Mouse (Mus musculus) layer of hippocampus, adult 11-12 months (tissue): Measurements from ENCODE around the gene Dffa.

Experiments used
- DNase-seq: peaks from one replicate; pipeline ENCODE4 v3.0.0; 2022; ENCODE audit warnings: low spot score

The Dffa gene

DNA sequence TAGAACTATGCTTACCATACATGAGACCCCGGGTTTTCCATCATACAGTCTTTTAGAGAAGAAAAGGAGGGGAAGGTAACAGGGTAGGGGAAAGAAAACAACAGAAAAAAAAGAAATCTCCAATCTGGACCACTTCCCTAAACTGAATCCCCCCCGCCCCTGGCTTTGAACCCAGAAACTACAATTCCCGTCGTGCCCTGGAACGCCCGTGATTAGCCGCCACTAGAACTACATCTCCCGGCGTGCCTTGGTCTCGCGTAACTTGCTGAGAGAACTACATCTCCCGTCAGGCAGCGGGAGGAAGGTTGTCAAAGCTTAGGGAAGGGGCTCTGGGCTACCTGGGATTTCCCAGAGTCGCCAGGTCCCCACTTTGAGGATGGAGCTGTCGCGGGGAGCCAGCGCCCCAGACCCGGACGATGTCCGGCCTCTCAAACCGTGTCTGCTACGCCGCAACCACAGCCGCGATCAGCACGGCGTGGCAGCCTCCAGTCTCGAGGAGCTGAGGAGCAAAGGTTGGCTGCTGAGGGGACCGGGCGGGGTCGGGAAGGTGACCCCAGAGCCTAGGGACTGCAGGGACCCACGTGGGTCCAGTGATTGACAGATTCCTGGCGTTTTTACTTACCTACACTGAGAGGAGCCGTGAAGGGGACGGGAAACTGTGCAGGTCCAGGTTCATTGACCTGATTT lies at the start of gene Dffa:
Gene Dffa (plus strand): TSS at position 272 of the 687 bp plus-strand sequence.
- peak; percentile 93 for DNase-seq

DNA sequence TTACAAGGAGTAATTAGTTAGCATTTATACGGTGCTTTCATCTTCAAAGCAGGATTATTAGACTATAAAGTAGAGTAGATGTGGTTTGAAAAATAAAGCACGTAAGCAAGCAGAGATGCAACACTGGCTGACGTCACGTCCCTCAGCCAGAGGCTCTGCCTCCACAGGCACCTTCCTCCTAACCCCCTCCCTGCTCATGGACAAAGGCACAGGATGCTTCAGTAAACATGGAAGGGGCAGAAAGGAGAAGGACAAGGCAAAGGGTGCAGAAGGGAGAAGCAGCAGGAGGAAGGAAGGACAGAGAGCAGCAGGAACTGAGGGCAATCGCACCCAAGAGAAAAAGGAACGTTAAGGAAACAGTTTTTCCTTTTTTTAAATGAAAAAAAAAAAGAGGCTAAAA lies 48.1 kb upstream of the Dffa start:
- no peak for DNase-seq

DNA sequence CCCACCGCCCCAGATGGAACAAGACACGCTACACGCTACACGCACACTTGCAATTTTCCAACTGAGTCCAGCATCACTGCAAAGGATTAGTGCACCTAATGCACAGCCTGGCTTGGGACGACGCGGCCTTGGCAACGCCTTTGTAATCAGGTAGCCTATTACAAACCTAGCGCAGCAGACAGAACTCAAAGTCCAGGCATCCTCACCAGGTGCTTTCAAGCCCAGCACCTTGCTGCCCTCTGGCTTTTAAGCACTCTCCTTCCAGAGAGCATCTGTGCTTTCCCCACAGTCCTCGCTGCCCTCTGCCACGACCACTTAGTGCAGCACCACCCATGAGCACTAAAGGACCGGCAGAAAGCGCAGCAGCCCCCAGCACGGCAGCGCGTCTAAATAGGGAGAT lies 47.0 kb upstream of the Dffa start:
- no peak for DNase-seq

GRCm38 (mm10) chr4:149057470-149057869 lies 46.5 kb upstream of the Dffa start:
- DNase-seq, result no peak

DNA sequence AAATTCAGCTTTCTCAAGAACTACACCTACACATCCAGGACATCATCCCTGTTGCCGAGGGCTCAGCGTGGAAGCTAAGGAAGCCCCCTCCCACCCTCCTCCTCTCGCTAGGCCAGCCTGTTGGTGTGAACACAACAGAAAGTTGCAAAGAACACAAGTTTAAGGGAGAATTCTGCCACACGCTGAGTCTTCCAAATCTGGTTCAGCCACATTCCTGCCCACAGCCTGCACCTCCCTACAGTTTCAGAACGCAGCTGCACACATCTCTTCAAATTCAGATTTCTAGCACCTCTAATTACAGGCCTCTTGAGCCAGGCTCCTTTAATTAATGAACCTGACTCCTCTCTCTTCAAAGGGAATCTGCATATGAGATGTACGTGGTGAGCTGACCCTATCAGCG lies 45.6 kb upstream of the Dffa start:
- no peak for DNase-seq

- DNase-seq, result no peak
These were observed 44.2 kb upstream of the Dffa start for GRCm38 (mm10) chr4:149059713-149060112.

DNA sequence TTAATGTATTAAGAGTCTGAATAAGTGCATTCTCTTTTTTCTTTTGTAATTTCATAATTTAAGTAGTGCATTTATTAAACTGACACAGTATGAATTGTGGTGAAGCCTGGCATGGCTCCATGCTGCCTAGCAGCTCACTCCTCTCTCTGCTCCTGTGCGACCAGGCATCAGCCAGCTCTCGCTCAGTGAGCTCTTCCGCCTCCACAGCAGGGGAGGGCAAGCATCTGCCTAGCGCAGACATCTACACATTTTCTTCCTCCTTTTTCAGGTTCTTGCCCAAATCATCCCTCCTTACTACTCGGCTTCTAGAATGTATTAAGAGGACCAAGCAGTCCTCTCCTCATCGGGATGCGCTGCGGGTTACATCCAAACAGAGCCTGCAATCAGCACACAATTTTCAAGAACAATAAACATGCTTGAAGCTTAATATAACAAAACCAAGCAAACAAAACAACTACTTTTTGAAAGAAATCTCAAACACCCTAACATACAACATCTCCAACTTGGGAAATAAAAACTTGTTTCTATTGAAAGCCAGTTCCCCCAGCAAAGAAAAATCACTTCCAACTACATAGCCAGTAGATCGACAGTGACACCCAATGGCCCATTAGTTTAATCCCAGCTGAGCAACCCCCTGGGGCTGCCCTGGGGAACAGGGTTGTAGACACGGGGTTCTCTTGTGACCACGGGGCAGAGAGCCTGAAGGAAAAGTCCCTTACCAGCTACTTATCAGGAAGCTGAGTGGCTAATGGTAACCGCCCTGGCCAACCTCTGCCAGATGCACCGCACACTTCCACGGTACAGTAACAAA lies 43.1 kb upstream of the Dffa start:
- no peak for DNase-seq

DNA sequence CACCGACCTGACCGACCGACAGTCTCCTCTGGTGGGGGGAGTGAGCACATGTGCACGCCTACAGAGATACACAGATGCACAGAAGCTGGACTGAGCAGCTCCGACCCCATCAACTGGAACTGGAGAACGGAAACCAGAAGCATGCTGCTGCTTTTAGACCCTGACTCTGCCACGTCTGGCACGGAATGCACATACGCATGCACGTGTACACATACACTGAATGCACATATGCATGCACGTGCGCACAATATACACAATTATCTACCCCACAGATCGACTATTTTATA lies 42.6 kb upstream of the Dffa start:
- no peak for DNase-seq

DNA sequence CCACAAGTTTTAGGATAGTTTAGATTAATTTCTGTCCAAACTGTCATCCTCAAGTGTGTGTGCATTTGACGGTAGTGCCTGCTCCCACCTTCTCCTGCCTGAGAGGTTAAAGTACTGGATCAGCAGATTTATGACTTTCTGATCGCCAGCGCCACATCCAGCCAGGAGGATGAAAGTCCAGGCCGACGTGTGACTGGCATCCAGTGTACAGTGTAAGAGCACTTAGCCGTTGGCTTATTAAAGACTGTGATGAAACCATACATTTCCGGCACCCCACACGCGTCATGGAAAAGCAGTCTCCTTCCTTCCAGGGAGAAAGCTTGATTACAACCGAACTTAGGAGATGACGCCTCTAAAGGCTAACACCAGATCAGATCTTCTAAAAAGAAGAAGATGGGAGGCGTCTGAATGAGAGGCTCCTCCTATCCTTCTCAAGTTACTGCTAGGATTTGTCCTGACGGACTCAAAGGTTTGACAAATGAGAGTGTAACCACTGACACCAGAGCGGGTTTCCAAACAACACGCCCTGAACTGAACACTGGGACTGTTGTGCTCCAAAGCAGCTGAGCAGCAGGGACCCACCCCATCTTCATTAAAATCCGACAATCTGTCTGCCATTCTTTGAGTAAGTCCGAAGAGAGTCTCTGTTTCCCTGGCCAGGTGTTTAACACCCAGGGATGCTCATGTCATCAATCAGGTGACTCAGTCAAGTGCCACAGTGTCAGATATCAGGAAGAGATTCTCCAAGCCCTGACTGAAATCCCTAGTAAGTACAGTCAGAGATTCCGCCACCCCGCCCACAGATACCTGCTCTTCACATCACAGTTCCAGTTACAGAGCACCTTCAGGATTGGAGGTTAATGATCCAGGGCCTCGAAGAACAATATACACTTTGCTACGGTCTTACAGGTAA lies 41.3 kb upstream of the Dffa start:
- DNase-seq, result no peak

- no peak for DNase-seq
These were observed 39.7 kb upstream of the Dffa start for GRCm38 (mm10) chr4:149064061-149064854.

DNA sequence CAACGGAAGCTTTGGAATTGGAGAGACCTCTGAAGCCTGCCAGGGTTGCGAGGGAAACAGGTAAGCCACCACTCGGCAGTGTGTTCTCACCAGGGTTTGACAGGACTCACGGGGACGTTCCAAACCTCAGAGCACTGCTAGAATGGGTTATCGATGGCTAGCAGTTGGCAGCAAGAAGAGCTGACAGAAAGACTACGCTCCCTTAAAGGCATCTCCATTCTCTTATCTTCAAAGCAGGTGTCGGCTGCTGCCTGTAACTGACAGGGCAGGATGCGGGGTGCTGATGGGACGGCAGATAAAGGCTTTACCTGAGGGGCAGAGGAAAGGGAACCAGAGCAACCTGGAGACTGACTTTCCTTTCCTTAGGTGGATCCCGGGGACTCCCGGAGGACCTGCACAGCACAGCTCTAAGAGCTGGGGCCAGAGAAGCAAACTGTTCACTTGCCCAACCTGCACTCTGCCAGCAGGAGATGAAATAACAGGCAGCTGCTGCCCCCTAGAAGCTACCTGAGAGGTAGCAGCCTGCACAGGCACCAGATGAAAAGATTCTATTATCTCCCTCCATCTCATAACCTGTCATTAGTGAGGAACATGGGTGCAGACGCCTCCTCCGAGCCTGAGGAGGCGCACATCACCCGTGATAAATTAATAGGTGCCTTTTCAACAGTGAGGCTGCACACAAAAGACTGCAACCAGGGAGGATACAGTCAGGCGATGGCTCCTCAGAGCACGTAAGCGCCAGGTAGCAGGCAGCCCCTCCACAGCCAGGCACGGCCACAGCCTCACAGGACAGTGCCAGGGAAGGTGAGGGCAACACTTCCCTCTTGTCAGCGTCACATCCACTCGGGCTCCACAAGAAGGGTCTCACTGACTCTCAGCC lies 37.0 kb upstream of the Dffa start:
- no peak for DNase-seq

- no peak for DNase-seq
These were observed 28.9 kb upstream of the Dffa start for GRCm38 (mm10) chr4:149075073-149075472.

GRCm38 (mm10) chr4:149075871-149076575 lies 27.9 kb upstream of the Dffa start:
- peak; percentile 82 for DNase-seq

DNA sequence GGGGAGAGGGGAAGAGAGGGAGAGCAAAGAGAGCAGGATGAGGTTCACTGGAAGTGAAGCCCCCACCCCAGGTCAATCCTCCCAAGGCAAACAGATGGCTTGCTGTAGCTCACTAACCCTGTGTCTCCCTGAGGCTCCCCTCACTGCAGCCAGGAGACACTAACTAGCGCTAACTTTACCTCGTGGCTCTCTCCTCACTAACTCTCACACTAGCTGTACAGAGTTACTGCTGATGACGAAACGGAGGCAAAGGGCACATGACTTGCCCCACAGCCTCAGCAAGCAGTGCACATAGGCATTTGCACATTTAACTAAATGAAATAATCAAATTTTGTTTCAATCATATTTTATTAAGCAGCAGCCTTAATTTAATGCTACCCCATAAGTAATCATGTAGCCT lies 25.7 kb upstream of the Dffa start:
- no peak for DNase-seq

DNA sequence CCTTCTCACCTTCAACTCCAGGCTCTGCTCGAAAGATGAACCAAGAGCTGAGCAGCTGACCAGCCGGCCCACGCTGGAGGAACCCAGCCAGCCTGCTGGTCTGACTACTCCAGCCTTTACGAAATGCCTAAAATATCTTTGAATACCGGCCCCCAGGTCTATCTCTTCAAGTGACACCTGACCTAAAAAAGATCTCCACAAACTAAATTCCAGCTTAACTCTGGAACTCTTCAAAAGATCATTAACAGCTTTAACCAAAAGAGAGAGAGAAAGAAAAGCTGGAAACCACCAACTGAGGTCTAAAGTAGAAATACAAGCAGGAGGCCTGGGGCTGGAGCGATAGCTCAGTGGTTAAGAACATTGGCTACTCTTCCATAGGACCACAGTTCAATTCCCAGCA lies 24.3 kb upstream of the Dffa start:
- no peak for DNase-seq

DNA sequence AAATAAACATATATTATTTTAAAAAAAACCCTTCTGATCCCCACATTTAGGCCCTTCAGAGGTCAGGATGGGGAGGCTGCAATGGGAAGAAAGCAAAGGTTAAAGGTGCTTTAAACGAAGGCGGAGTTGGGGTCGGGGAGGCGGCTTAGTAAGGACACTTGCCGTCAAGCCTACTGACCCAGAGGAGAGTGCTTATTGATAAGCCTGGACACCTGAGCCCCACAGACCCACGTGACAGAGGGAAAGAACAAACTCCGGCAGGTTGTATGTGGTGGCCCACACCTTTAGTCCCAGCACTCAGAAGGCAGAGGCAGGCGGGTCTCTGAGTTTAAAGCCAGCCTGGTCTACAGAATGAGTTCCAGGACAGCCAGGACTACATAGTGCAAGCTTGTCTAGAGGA lies 23.8 kb upstream of the Dffa start:
- no peak for DNase-seq

DNA sequence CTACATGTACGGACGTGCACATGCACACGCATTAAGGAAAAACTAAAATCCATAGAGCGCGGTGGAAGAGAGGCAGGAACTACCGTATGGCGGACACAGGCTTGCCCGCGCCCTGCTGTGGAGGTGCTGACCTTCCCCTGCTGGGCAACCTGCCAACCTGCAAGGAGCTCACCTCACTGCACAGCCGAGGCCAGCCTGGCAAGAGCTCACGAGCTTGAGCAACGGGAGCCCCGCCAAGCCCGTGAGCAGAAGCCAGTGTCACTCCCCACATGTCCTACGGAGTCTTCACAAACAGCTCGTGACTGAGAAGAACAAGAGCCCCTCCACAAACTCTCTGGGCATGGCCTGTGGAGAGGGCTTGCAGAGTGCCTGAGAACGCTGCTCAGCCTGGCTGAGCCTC lies 22.4 kb upstream of the Dffa start:
- no peak for DNase-seq

DNA sequence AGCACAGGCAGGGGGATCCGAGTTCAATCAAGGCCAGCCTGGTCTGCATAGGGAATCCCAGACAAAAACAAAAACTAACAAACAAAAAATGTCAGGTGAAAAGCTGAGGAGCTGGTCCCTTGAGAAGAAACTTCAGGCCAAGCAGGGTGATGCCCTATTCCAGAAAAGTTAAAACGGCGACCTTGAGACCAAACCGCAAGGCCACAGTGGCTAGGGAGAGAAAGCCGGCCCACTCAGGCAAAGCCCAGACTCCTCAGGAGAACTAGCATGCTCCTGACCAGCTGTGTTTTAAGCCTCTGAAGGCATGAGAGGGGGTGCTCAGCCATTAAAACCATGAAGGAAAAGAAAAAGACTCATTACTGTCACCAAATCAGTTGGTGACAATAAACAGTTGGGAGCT lies 18.6 kb upstream of the Dffa start:
- no peak for DNase-seq

GRCm38 (mm10) chr4:149091364-149091763 lies 12.6 kb upstream of the Dffa start:
- DNase-seq, result no peak

DNA sequence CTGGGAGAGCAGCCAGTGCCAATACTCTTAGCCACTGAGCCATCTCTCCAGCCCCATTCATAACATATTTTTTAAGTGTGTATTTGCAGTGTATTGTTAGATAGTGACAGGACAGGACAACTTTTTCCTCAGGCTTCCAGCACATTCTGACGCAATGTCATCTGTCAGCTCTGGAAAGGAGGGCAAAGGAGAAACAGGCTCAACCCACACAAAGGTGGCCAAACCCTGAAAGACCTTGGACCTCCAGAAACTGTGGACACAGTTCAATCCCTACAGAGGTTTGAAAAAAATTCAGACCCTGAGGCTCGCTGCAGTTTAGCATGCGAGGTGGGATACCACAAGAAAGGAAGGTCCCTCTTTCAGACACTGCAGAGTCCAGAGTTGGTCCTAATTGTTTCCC lies 6.0 kb upstream of the Dffa start:
- DNase-seq, result no peak
